Mouse (Mus musculus) forebrain, embryonic 16.5 days (tissue): ENCODE measurements at regions not wholly inside any gene's neighbourhood (a gene's known extent, or its start where the extent isn't known, plus 50 kb on each side); places are given as distances from the start of the nearest gene placed in this dataset.

Experiments used
- ATAC-seq: fragments of 200-750 bp; cut with Nextera tagmentation; 2 replicates; pipeline ENCODE4 v1.8.0; 2017; ENCODE audit warnings: mild to moderate bottlenecking, moderate library complexity
- H3K27ac ChIP-seq: fragments of 300-500 bp; sonication (generic); 2 replicates; pipeline ENCODE4 v1.5.1; 2014; ENCODE audit warnings: low read length, control low read depth
- H3K27me3 ChIP-seq: fragments of 300-500 bp; sonication (generic); replicated peaks from 2 replicates; pipeline ENCODE4 v1.6.1; 2014; ENCODE audit warnings: low read length; ENCODE audit not compliant: control insufficient read depth, insufficient read depth
- H3K36me3 ChIP-seq: fragments of 300-500 bp; sonication (generic); 2 replicates; pipeline ENCODE4 v1.6.1; 2014; ENCODE audit not compliant: control insufficient read depth, insufficient read depth
- H3K4me1 ChIP-seq: fragments of 300-500 bp; sonication (generic); replicated peaks from 2 replicates; pipeline ENCODE4 v1.6.1; 2014; ENCODE audit warnings: low read length; ENCODE audit not compliant: control insufficient read depth, insufficient read depth
- H3K4me2 ChIP-seq: fragments of 300-500 bp; sonication (generic); 2 replicates; pipeline ENCODE4 v1.6.1; 2014; ENCODE audit warnings: mild to moderate bottlenecking, low read length, control low read depth
- H3K4me3 ChIP-seq: fragments of 300-500 bp; sonication (generic); replicated peaks from 2 replicates; pipeline ENCODE4 v1.5.1; 2014; ENCODE audit warnings: mild to moderate bottlenecking, low read length, control low read depth
- H3K9ac ChIP-seq: fragments of 300-500 bp; sonication (generic); replicated peaks from 2 replicates; pipeline ENCODE4 v1.6.1; 2014; ENCODE audit warnings: low read depth, low read length, control low read depth
- H3K9me3 ChIP-seq: fragments of 300-500 bp; sonication (generic); 2 replicates; pipeline ENCODE4 v1.6.1; 2016; ENCODE audit warnings: low read length; ENCODE audit not compliant: control insufficient read depth
- WGBS: fragments of 180-500 bp; shearing (Covaris S2); extraction: QIAGEN DNeasy Blood & Tissue Kit; methylation state at CpG from one replicate; pipeline ENCODE4 v1.1.7; 2014; 5-methylcytosine and 5-hydroxymethylcytosine counted together

- peaks cover 9% of the 10 kb centered on the region for H3K4me1 ChIP-seq
- no peak overlapping the region for H3K4me2 ChIP-seq
- H3K9ac ChIP-seq = no peak overlapping the region
- no peaks in the 10 kb centered on the region for H3K9me3 ChIP-seq
- ATAC-seq = peak; percentile 76
- WGBS = 71% methylated on average over 4 of the region's 4 CpGs
- no peaks in the 10 kb centered on the region for H3K27me3 ChIP-seq
- H3K4me3 ChIP-seq = no peak overlapping the region
- H3K36me3 ChIP-seq = no peaks in the 10 kb centered on the region
- H3K27ac ChIP-seq = no peak overlapping the region
These were observed 53.4 kb upstream of the Nab1 start for GRCm38 (mm10) chr1:52553871-52554270.

DNA sequence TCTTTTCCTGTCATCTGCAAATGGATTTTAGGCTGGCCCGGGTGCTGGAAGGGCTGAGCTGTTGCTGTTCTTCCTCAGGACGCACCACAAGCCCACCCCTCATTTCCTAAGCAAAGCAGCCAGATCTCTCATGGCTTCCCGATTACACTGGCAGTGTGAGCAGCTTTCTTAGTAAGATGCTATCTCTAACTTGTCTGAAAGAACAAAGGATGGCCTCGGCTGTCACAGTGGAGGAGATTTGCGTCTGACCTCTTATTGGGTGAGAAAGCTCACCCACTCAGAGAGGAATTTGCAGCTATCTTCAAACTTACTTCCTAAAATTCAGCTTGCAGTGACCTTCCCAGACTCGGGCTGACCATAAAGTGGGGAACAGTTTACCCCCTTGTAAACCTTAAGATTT, 64.7 kb upstream of the Nemp2 start:
- Histone ChIP-seq H3K9ac (no peak overlapping the region), H3K4me3 (no peak overlapping the region), H3K27ac (no peak overlapping the region), H3K9me3 (no peaks in the 10 kb centered on the region), H3K36me3 (no peaks in the 10 kb centered on the region), H3K4me1 (no peaks in the 10 kb centered on the region), H3K4me2 (no peak overlapping the region), H3K27me3 (no peaks in the 10 kb centered on the region)
- 50% methylated on average over 6 of the region's 6 CpGs for WGBS
- ATAC-seq = no peak

DNA sequence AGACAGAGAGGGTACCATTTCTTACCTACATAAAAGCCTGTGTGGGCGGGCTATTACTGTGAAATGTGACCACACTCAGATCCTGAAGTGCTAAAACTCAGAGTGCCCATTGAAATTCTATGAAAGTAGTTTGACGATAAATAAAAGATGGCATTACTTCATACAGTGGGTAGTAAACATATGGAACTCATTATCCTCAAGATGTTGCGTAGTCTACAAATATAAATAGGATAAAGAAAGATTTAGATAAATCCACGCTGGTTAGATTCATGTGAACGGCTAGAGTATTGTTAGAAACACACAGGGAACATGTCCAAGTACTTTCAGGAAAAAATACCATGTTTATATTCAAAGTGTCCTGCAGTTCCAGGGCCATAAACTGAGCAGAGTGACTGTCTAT, 58.8 kb upstream of the Nemp2 start:
- ATAC-seq = peak; percentile 43; the same call in 1 of the 2 replicates
- no peaks in the 10 kb centered on the region for H3K36me3 ChIP-seq
- no peaks in the 10 kb centered on the region for H3K4me1 ChIP-seq
- no peak overlapping the region for H3K4me3 ChIP-seq
- H3K9ac ChIP-seq = no peak overlapping the region
- no peak overlapping the region for H3K27ac ChIP-seq
- no peak overlapping the region for H3K4me2 ChIP-seq
- 68% methylated on average over 5 of the region's 5 CpGs for WGBS
- no peaks in the 10 kb centered on the region for H3K27me3 ChIP-seq
- H3K9me3 ChIP-seq = no peaks in the 10 kb centered on the region

GRCm38 (mm10) chr1:52578298-52579056, 52.0 kb upstream of the Nemp2 start:
- Histone ChIP-seq H3K36me3 (no peaks in the 10 kb centered on the region), H3K4me3 (no peak overlapping the region), H3K9ac (no peak overlapping the region), H3K4me2 (no peak overlapping the region), H3K27ac (peak overlapping the region; percentile 75), H3K9me3 (no peaks in the 10 kb centered on the region), H3K27me3 (no peaks in the 10 kb centered on the region), H3K4me1 (peaks cover 12% of the 10 kb centered on the region)
- WGBS = 52% methylated on average over 5 of the region's 5 CpGs
- ATAC-seq = peak; percentile 92

GRCm38 (mm10) chr1:52580132-52580896, 50.2 kb upstream of the Nemp2 start:
- no peak for ATAC-seq
- no peaks in the 10 kb centered on the region for H3K9me3 ChIP-seq
- no peak overlapping the region for H3K4me2 ChIP-seq
- no peaks in the 10 kb centered on the region for H3K36me3 ChIP-seq
- no peak overlapping the region for H3K27ac ChIP-seq
- peaks cover 12% of the 10 kb centered on the region for H3K4me1 ChIP-seq
- no peak overlapping the region for H3K4me3 ChIP-seq
- H3K27me3 ChIP-seq = no peaks in the 10 kb centered on the region
- WGBS = 83% methylated on average over 4 of the region's 4 CpGs
- H3K9ac ChIP-seq = no peak overlapping the region
